Mouse (Mus musculus): ENCODE data around the gene Ppcs.

GRCm38 (mm10) chr4:119421921-119422293, 313 bp downstream of the Ppcs start:
- TF ChIP-seq POLR2A (IDR thresholded peaks at IDR 0.05; ENCODE audit: insufficient read length, low read depth) (no peak), MAX (IDR thresholded peaks at IDR 0.05; ENCODE audit: low read depth) (no peak), TCF12 (IDR thresholded peaks at IDR 0.05; ENCODE audit: insufficient read depth, poor library complexity, severe bottlenecking) (no peak), E2F4 (IDR thresholded peaks at IDR 0.05; ENCODE audit: insufficient read depth) (no peak), POLR2AphosphoS2 (IDR thresholded peaks at IDR 0.05; ENCODE audit: insufficient read length, low read depth) (no peak), TCF3 (IDR thresholded peaks at IDR 0.05; ENCODE audit: insufficient read length, low read depth) (no peak), MYOG (IDR thresholded peaks at IDR 0.05; ENCODE audit: control insufficient read depth in 1 of 3, insufficient read depth in 1 of 3, insufficient read length in 2 of 3, low read depth in 2 of 3) (no peak), REST (IDR thresholded peaks at IDR 0.05; ENCODE audit: insufficient read depth, insufficient read length) (no peak)
